Mouse (Mus musculus) ES-Bruce4 (cell line): ENCODE measurements around the gene Fam110c. TPM values are rescaled to one million over a fixed set of nuclear protein-coding genes. Genes with fewer than 3 reads are reported as not detected.

ENCODE experiments used
- H3K27ac ChIP-seq: 2 replicates; pipeline ENCODE4 v1.5.1; 2012; ENCODE audit warnings: low read length, inconsistent platforms; ENCODE audit not compliant: insufficient read depth
- H3K27me3 ChIP-seq: 2 replicates; pipeline ENCODE4 v1.6.1; 2012; ENCODE audit warnings: mild to moderate bottlenecking, low read length, inconsistent platforms; ENCODE audit not compliant: control insufficient read depth, poor library complexity, insufficient read depth, severe bottlenecking
- H3K36me3 ChIP-seq: 2 replicates; pipeline ENCODE4 v1.6.1; 2012; ENCODE audit warnings: inconsistent platforms, mild to moderate bottlenecking, low read length, moderate library complexity; ENCODE audit not compliant: control insufficient read depth, poor library complexity, insufficient read depth, severe bottlenecking
- H3K4me1 ChIP-seq: one replicate; pipeline ENCODE4 v1.8.1; 2011; ENCODE audit warnings: low read length; ENCODE audit not compliant: control insufficient read depth, insufficient read depth
- H3K4me3 ChIP-seq: 2 replicates; pipeline ENCODE4 v1.5.1; 2011; ENCODE audit warnings: low read depth, mild to moderate bottlenecking, low read length
- H3K9ac ChIP-seq: 2 replicates; pipeline ENCODE4 v1.6.1; 2012; ENCODE audit warnings: low read depth, mild to moderate bottlenecking, inconsistent platforms; ENCODE audit not compliant: poor library complexity, severe bottlenecking
- H3K9me3 ChIP-seq: replicated peaks from 2 replicates; pipeline ENCODE4 v1.6.1; 2012; ENCODE audit warnings: mild to moderate bottlenecking, low read length, inconsistent platforms; ENCODE audit not compliant: control insufficient read depth, poor library complexity, insufficient read depth, severe bottlenecking
- CTCF ChIP-seq: IDR thresholded peaks from one replicate; pipeline ENCODE4 v1.8.1; 2011; ENCODE audit warnings: low read depth, low read length
- EP300 ChIP-seq: IDR thresholded peaks from 2 replicates; pipeline ENCODE4 v1.6.1; 2011; ENCODE audit warnings: low read depth, low read length; ENCODE audit not compliant: insufficient read depth
- POLR2A ChIP-seq: IDR thresholded peaks from one replicate; pipeline ENCODE4 v1.8.1; 2011; ENCODE audit warnings: low read length; ENCODE audit not compliant: insufficient read depth
- polyA plus RNA-seq: library from polyadenylated mRNA; stranded (reverse); fragments of >200 nt; gene quantifications from 2 replicates; pipeline ENCODE4 v1.2.4, GENCODE M21; 2011; ENCODE audit warnings: low read depth; ENCODE audit not compliant: missing spikeins, insufficient read depth, insufficient read length

Fam110c gene
- polyA plus RNA-seq, 1 experiment, result 2.6 TPM

DNA sequence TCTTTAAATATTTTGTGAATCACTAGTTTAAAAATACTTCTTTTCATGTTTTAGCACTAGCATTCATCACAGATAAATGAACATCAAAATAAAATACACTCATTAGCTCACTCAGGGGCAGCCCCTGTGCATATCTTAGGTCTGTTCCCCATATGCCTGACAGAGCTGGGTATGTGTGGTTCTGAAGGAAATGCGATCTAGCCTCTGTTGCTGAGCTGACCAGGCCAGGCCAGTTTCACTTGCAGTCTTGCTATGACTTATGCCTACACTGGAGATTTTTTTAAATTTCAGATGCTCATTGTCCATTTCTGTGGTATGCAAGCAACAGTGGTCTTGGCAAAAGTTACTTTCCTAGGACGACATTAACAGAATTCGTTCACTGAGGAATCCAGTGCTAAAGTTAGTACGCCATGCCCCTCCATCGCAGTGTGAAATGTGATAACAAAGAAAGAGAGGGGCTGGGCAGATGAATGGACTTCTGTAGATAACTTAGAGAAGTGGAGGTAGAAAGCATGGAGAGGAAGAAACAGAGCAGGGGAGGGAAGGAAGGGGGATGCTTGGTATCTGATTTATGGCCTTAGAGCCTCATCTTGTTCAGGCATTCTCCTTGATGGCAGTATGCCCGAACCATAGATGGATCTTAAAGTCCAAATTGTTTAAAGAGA, 7.4 kb downstream of the Fam110c start:
- H3K27ac ChIP-seq, result no peak overlapping the region
- TF ChIP-seq CTCF, result no peak
- TF ChIP-seq POLR2A, result no peak
- no peak for TF ChIP-seq EP300
- no peak overlapping the region for H3K9ac ChIP-seq

GRCm38 (mm10) chr12:31083007-31083406, 9.3 kb downstream of the Fam110c start:
- no peak overlapping the region for H3K9ac ChIP-seq
- H3K4me3 ChIP-seq, result no peak overlapping the region
- no peak overlapping the region for H3K27ac ChIP-seq
- H3K36me3 ChIP-seq, result no peaks in the 10 kb centered on the region
- no peak for TF ChIP-seq CTCF
- TF ChIP-seq EP300, result no peak
- no peak for TF ChIP-seq POLR2A
- no peaks in the 10 kb centered on the region for H3K27me3 ChIP-seq
- no peaks in the 10 kb centered on the region for H3K9me3 ChIP-seq
- H3K4me1 ChIP-seq, result no peaks in the 10 kb centered on the region

More for the DNA sequence above, 7.4 kb downstream of the Fam110c start:
- Histone ChIP-seq H3K4me3 (no peak overlapping the region), H3K4me1 (no peaks in the 10 kb centered on the region), H3K27me3 (no peaks in the 10 kb centered on the region), H3K9me3 (no peaks in the 10 kb centered on the region), H3K36me3 (no peaks in the 10 kb centered on the region)

DNA sequence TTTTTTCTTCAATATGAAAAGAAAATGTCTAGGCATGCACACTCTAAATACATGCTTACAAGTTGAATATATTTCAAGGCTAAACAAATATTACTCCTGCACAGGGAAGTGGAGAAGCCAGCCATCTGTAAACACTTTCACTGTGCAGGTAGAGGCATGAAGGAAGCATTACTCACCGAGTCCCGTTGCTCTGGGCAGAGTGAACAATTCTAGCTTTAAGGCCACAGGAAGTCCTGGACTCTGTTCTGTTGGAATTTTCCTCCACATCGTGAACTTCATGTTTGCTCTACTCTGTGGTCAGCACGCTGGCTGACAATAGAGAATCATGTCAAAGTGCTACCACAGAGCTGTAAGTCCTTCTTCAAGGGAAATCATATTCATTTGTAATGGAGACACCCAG, 9.7 kb downstream of the Fam110c start:
- no peaks in the 10 kb centered on the region for H3K27me3 ChIP-seq
- no peak overlapping the region for H3K9ac ChIP-seq
- no peaks in the 10 kb centered on the region for H3K36me3 ChIP-seq
- TF ChIP-seq CTCF (no peak), EP300 (no peak), POLR2A (no peak)
- no peak overlapping the region for H3K4me3 ChIP-seq
- H3K9me3 ChIP-seq, result no peaks in the 10 kb centered on the region
- no peak overlapping the region for H3K27ac ChIP-seq
- no peaks in the 10 kb centered on the region for H3K4me1 ChIP-seq

DNA sequence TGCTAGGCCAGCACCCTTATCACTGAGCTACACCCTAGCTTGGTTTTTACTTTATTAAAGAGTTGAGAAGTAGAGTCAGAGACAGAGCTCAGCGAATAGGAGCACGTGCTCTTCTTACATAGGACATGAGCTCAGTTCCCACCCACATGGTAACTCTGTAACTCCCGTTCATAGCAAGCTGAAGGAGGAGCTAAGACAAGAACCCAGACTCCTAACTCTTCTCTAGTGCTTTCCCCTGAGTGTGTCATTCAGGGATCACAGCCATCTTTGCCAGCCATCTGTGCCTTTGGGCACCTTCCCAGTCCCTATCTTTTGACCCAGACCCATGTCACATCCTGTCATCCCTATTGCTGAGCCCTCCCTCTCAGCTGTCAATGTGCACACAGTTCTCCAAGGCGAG, 13.4 kb downstream of the Fam110c start:
- H3K4me1 ChIP-seq, result no peaks in the 10 kb centered on the region
- no peaks in the 10 kb centered on the region for H3K9me3 ChIP-seq
- H3K27me3 ChIP-seq, result no peaks in the 10 kb centered on the region
- H3K27ac ChIP-seq, result no peak overlapping the region
- no peak for TF ChIP-seq EP300
- no peak for TF ChIP-seq POLR2A
- TF ChIP-seq CTCF, result no peak
- no peak overlapping the region for H3K4me3 ChIP-seq
- H3K36me3 ChIP-seq, result no peaks in the 10 kb centered on the region
- H3K9ac ChIP-seq, result no peak overlapping the region

DNA sequence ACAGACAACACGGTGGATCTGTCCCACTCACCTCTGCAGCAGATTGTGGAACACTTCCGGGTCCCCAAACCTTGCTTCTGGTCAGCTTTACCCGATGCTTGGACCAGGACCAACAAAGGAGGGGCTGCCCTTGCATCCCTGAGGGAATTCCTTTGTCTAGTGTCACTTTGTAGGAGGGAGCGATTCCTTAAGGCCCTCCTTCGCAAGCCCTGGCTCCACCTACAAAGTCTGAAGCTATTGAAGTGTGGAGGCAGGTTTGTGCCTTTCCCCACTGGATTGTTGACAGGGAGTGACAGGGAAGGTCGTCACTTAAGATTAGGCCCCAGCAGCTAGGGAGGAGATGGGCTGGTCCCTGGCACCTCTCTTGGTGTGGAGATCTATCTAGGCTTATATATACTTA, 16.7 kb downstream of the Fam110c start:
- Histone ChIP-seq H3K9ac (no peak overlapping the region), H3K36me3 (no peaks in the 10 kb centered on the region), H3K27me3 (no peaks in the 10 kb centered on the region), H3K4me1 (no peaks in the 10 kb centered on the region), H3K27ac (no peak overlapping the region), H3K9me3 (no peaks in the 10 kb centered on the region), H3K4me3 (no peak overlapping the region)
- TF ChIP-seq EP300 (no peak), CTCF (no peak), POLR2A (no peak)

GRCm38 (mm10) chr12:31090882-31091640, 17.4 kb downstream of the Fam110c start:
- TF ChIP-seq POLR2A (no peak), CTCF (no peak), EP300 (no peak)
- no peak overlapping the region for H3K4me3 ChIP-seq
- no peak overlapping the region for H3K27ac ChIP-seq
- no peaks in the 10 kb centered on the region for H3K4me1 ChIP-seq
- no peaks in the 10 kb centered on the region for H3K9me3 ChIP-seq
- H3K36me3 ChIP-seq, result no peaks in the 10 kb centered on the region
- H3K27me3 ChIP-seq, result no peaks in the 10 kb centered on the region
- no peak overlapping the region for H3K9ac ChIP-seq
